Mouse (Mus musculus) small intestine, adult 2 months (tissue): ENCODE measurements at regions not wholly inside any gene's neighbourhood (a gene's known extent, or its start where the extent isn't known, plus 50 kb on each side); places are given as distances from the start of the nearest gene placed in this dataset.

Experiments used
- CTCF ChIP-seq: fragments of 200-500 bp; IDR thresholded peaks from 2 replicates; pipeline ENCODE4 v1.5.1; 2012; ENCODE audit warnings: low read depth, mild to moderate bottlenecking, control low read depth, inconsistent platforms, low read length, moderate library complexity, mixed read lengths; ENCODE audit not compliant: insufficient replicate concordance, insufficient read length; ENCODE audit errors: extremely low read depth
- POLR2A ChIP-seq: fragments of 200-500 bp; IDR thresholded peaks from 2 replicates; pipeline ENCODE4 v1.6.1; 2012; ENCODE audit warnings: low read depth, mild to moderate bottlenecking, control low read depth, inconsistent platforms, low read length, moderate library complexity

DNA sequence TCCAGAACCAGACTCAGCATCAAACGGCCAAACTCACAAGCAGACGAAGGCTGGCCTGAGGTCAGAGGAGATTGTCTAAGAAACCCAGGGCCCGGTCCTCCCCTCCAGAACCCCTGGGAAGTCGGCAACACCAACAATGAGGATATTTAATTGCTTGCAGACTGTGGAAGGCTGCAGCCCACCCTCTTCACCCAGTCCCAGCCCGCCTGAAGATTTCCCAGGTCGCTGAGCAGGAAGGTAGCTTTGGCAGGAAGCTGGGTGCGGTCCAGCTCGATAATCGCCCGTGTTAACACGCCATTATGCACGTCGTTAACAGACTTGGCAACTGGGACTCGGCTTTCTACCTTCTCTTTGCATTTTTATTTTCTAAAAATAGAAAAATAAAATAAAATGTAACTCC is 165.2 kb upstream of the Usp24 start:
- TF ChIP-seq CTCF (no peak), POLR2A (no peak)
